Mouse (Mus musculus) Patski (cell line): ENCODE results near the gene Rab5if. TPM values are rescaled to one million over a fixed set of nuclear protein-coding genes. Genes with fewer than 3 reads are reported as not detected.
"Not testable (repeated sequence)": the region's sequence is repeated elsewhere in the genome, so short reads cannot be mapped to it uniquely, and the experiment has no call there.

ENCODE experiments used
- ATAC-seq: fragments of 100-300 bp; one replicate; pipeline ENCODE4 v1.8.0; 2021
- CTCF ChIA-PET: fragments of 350-600 bp; sonication (Branson Sonifier 250); formaldehyde crosslinking; loops from one replicate; lab custom pipeline; 2022; ENCODE audit warnings: inconsistent platforms; lab: Charles Lee
- POLR2A ChIA-PET: fragments of 350-600 bp; sonication (Branson Sonifier 250); formaldehyde crosslinking; loops from one replicate; lab custom pipeline; 2022; ENCODE audit warnings: antibody characterized with exemption, inconsistent platforms; lab: Charles Lee
- DNase-seq: peaks from one replicate; pipeline ENCODE4 v3.0.0-alpha.2; 2011; ENCODE audit warnings: low read depth, low spot score
- H3K27me3 ChIP-seq: fragments of 371-371 bp; one replicate; pipeline ENCODE4 v1.5.1; 2021
- CTCF ChIP-seq: fragments of 100-300 bp; IDR thresholded peaks from one replicate; pipeline ENCODE4 v1.5.1; 2021
- in situ Hi-C: fragments of 300-500 bp; cut with MboI; formaldehyde crosslinking; loops from 3 replicates; pipeline ENCODE4 v1.11.1; 2018; ENCODE audit warnings: low pct_unique_long_range_greater_than_20kb, mixed read lengths
- polyA plus RNA-seq: library from polyadenylated mRNA; unstranded; gene quantifications from one replicate; pipeline ENCODE4 v1.2.3, GENCODE M21; 2021

Rab5if gene
- polyA plus RNA-seq, result 206 TPM

DNA sequence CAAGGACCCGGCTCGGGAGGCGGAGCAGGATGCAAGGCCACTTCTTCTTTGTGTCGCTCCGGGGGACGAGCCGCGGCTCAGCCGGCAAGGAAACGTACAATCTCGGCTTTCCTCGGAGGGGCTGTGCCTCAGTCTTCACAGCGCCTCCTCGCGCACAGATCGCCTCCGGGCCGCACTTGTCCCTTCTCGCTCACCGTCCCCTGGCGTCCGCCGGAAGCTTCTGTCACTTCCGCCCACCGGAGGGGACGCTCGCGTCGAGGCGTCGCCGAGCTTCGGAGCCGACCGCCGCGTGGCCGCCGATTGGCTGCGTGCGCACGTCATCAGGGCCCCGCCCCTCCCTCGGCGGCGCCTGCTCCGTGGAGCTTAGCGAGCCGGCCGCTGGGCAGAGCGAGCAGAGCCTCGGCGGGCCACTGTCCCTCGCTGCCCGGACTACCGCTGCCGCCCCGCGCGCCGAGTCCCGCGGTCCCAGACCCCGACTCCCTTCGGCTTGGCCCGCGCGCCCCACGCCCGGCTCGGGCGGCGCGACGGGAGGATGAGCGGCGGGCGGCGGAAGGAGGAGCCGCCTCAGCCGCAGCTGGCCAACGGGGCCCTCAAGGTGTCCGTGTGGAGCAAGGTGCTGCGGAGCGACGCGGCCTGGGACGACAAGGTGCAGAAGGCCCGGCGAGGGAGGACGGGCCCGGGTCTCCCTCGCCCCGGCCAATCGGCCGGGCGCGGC lies at the start of gene Rab5if:
Gene Rab5if, plus strand, starts transcription at position 357 of the 715 bp plus-strand sequence.
- H3K27me3 ChIP-seq, result no peaks in the 10 kb centered on the region
- DNase-seq, result peak; percentile 89
- peak; percentile 88 for ATAC-seq
- in situ Hi-C loops, result no loop called here
- peak; percentile 99 for TF ChIP-seq CTCF
- POLR2A ChIA-PET, result interaction anchor here (0.5 to 1.4 kb wide), 3 partner anchors 21 to 54 kb away, joined by 3 to 4 read pairs (median 4); no protein-coding TSS in a partner anchor
- CTCF ChIA-PET, result interaction anchor here (0.7 to 1.7 kb wide), 4 partner anchors 16 to 134 kb away, joined by 3 to 5 read pairs (median 4); no protein-coding TSS in a partner anchor

DNA sequence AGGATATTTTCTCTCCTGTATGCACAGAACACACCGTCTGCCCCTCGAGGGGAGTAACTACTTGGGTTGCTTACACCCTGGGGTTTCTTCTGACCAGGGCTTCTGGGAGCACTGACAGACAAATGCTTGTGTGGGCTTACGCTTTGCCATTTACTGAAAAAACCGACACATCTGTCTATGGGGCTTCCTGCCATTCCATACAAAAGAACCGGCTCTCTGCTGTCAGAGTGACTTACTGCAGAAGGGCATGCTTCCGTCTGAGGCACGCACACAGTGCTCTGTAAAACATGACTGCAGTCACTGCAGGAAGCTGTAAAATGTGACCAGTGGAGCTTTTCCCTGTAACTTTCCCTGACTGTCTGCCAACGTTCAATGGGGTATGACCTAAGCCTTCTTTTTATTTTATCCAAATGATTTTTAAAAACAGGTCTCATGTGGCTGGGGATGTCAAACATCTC lies 48.6 kb upstream of the Rab5if start:
- in situ Hi-C loops, result loop anchor here (5.0 kb wide), 1 partner anchor 43 kb away; the partner anchor contains the start of gene 4930518I15Rik
- ATAC-seq (no peak), DNase-seq (peak; percentile 41)
- H3K27me3 ChIP-seq, result no peaks in the 10 kb centered on the region
- ChIA-PET POLR2A (interaction anchor here (1.3 kb wide), 1 partner anchor 50 kb away, joined by 3 read pairs; no protein-coding TSS in a partner anchor), CTCF (interaction anchor here (1.2 to 1.3 kb wide), 2 partner anchors 42 to 48 kb away, joined by 3 to 5 read pairs; partner anchors contain the start of gene Rab5if)
- TF ChIP-seq CTCF, result no peak

DNA sequence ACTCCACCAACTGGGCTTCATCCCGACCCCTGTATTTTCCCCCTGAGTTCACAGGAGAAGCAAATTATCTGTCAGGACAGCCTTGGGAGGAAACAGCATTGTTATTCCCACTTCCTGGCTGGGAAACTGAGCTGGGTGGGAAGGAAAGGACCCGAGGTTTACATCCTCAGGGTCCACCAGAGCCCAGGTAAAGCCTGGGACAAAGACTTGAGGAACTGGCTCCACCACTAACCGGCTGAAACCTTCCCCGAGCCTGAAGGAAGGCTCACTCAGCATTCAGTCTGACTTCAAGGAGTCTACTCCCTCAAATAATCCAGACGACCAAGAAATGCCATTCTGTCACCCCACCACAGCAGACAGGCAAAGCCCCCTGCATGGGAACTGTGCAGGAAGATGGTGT lies 48.0 kb upstream of the Rab5if start:
- ChIA-PET CTCF (no interaction called here), POLR2A (no interaction called here)
- in situ Hi-C loops, result loop anchor here (5.0 kb wide), 1 partner anchor 42 kb away; the partner anchor contains the start of gene 4930518I15Rik
- H3K27me3 ChIP-seq, result no peaks in the 10 kb centered on the region
- no peak for TF ChIP-seq CTCF
- no peak for DNase-seq
- ATAC-seq, result no peak

GRCm38 (mm10) chr2:156815412-156815811 lies 47.5 kb upstream of the Rab5if start:
- POLR2A ChIA-PET, result no interaction called here
- in situ Hi-C loops, result no loop called here
- DNase-seq (no peak), ATAC-seq (no peak)
- H3K27me3 ChIP-seq, result no peaks in the 10 kb centered on the region
- CTCF ChIA-PET, result no interaction called here
- TF ChIP-seq CTCF, result no peak

GRCm38 (mm10) chr2:156816116-156816515 lies 46.8 kb upstream of the Rab5if start:
- ChIA-PET CTCF (no interaction called here), POLR2A (no interaction called here)
- DNase-seq, result no peak
- TF ChIP-seq CTCF, result no peak
- in situ Hi-C loops, result no loop called here
- no peaks in the 10 kb centered on the region for H3K27me3 ChIP-seq
- no peak for ATAC-seq

DNA sequence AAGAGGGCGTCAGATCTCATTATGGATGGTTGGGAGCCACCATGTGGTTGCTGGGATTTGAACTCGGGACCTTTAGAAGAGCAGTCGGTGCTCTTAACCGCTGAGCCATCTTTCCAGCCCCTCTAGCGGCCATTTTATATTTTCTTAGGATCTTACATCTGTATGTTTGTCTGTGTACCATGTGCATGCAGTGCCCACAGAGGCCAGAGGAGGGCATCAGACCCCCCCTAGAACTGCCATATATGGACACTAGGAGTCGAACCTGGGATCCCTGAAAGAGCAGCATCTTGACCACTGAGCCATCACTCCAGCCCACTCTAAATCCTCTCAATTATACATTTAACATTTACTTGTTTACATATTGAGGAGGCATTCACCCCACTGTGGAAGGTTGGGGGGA lies 37.8 kb upstream of the Rab5if start:
- DNase-seq, POLR2A ChIA-PET, CTCF ChIA-PET, H3K27me3 ChIP-seq, ATAC-seq, in situ Hi-C loops: not testable (repeated sequence)
- TF ChIP-seq CTCF, result peak; percentile 44

DNA sequence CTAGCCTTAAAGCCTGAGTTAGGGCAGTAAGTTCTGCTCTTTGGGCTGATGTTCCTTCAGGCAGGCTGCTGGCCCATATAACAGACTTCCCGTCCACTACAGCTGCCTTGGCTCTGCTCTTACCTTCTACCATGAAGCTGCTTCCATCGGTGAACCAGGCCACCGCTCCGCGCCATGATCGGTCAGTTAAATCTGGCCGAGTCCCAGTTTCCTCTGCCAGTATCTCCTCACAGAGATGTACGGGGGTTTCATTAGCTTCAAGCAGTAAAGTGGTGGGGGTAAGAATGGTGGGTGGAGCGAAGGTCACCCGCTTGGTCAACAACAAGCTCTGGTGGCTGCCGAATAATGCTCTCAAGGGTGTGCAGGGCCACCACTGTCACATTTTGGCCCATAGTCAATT lies 28.6 kb upstream of the Rab5if start:
- H3K27me3 ChIP-seq, result no peaks in the 10 kb centered on the region
- DNase-seq (no peak), ATAC-seq (no peak)
- in situ Hi-C loops, result no loop called here
- ChIA-PET CTCF (no interaction called here), POLR2A (no interaction called here)
- no peak for TF ChIP-seq CTCF

DNA sequence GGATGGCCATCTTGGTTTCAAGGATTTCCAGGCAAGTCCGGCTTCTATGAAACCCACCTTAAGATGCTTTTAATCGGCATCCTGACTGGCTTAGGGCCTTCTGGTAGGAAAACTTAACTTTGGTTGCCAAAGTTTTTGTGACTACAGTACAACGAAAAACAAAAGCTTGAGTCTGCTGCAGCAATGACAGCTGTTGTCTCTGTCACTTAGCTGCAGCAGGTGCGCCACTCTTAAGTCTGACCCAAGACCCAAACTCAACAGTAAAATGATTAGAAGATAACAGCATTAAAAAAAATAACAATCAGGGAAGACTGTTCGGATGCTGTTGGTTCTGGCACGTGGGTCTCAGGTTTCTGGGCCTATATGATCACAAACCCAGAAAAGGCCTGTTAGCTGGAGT lies 24.1 kb upstream of the Rab5if start:
- ATAC-seq (no peak), DNase-seq (no peak)
- TF ChIP-seq CTCF, result no peak
- CTCF ChIA-PET, result no interaction called here
- in situ Hi-C loops, result no loop called here
- POLR2A ChIA-PET, result no interaction called here
- no peaks in the 10 kb centered on the region for H3K27me3 ChIP-seq

GRCm38 (mm10) chr2:156839319-156840191 lies 23.4 kb upstream of the Rab5if start, which contains the start of gene Tgif2:
TSS of gene Tgif2 (plus strand) at chr2:156840007.
- no peak for ATAC-seq
- ChIA-PET CTCF (no interaction called here), POLR2A (no interaction called here)
- no peaks in the 10 kb centered on the region for H3K27me3 ChIP-seq
- in situ Hi-C loops, result no loop called here
- no peak for DNase-seq
- TF ChIP-seq CTCF, result no peak

GRCm38 (mm10) chr2:156840301-156841027 lies 22.5 kb upstream of the Rab5if start:
- in situ Hi-C loops, result no loop called here
- DNase-seq, result no peak
- CTCF ChIA-PET, result no interaction called here
- peak; percentile 27 for ATAC-seq
- H3K27me3 ChIP-seq, result no peaks in the 10 kb centered on the region
- TF ChIP-seq CTCF, result no peak
- POLR2A ChIA-PET, result interaction anchor here (0.7 to 1.0 kb wide), 3 partner anchors 10 to 37 kb away, joined by 3 to 4 read pairs (median 4); no protein-coding TSS in a partner anchor
